31 mouse cellular contexts compared by ENCODE assay signal in genomic region chr6:117527526-117527925, GRCm38 (mm10).
"Had no signal": no experiment of that assay in that cellular context is flagged by ENCODE, and none has a peak within 500 bp of the region (broad histone marks: within the 10 kb centered on the region; RNA-seq: fewer than 3 reads in every experiment).

No protein-coding gene starts in this region.

- DNase-seq: heart, postnatal 14 days; heart, postnatal 36 days; heart, postnatal 4 days; kidney, adult 11 months; kidney, adult 18-20 months; kidney, adult 8-10 months; kidney, adult 9 months; kidney, postnatal 10 days; kidney, postnatal 14 days; kidney, postnatal 4 days; layer of hippocampus, adult 9-11 months; layer of hippocampus, postnatal 36 days had no signal

- H3K4me3 ChIP-seq: heart, embryonic 12.5 days; heart, embryonic 13.5 days; heart, embryonic 15.5 days; hindbrain, embryonic 10.5 days; hindbrain, embryonic 12.5 days; hindbrain, embryonic 13.5 days; hindbrain, embryonic 15.5 days; intestine, embryonic 15.5 days; kidney, embryonic 15.5 days; layer of hippocampus, adult 2 months; left cerebral cortex, adult 2 months had no signal

- H3K9me3 ChIP-seq: heart, embryonic 12.5 days; heart, embryonic 13.5 days; heart, embryonic 15.5 days; hindbrain, embryonic 10.5 days; hindbrain, embryonic 12.5 days; hindbrain, embryonic 13.5 days; hindbrain, embryonic 15.5 days; intestine, embryonic 15.5 days; kidney, embryonic 15.5 days had no signal

- H3K4me1 ChIP-seq: hindbrain, embryonic 13.5 days; intestine, embryonic 15.5 days had no signal

- H3K36me3 ChIP-seq: heart, embryonic 12.5 days; heart, embryonic 13.5 days; heart, embryonic 15.5 days; hindbrain, embryonic 10.5 days; hindbrain, embryonic 12.5 days; hindbrain, embryonic 13.5 days; hindbrain, embryonic 15.5 days; intestine, embryonic 15.5 days; kidney, embryonic 15.5 days had no signal

- H3K9ac ChIP-seq: heart, embryonic 12.5 days; heart, embryonic 13.5 days; heart, embryonic 15.5 days; hindbrain, embryonic 12.5 days; hindbrain, embryonic 13.5 days; hindbrain, embryonic 14.5 days; hindbrain, embryonic 15.5 days; intestine, embryonic 15.5 days; kidney, embryonic 15.5 days had no signal

- ATAC-seq: hindbrain, embryonic 16.5 days; hindbrain, postnatal 0 days; inflammation-experienced regulatory T-cells, adult 6 months; intestine, embryonic 15.5 days; intestine, embryonic 16.5 days; intestine, postnatal 0 days had no signal

- H3K27ac ChIP-seq: heart, embryonic 13.5 days; heart, embryonic 15.5 days; hindbrain, embryonic 10.5 days; hindbrain, embryonic 12.5 days; hindbrain, embryonic 13.5 days; hindbrain, embryonic 14.5 days; hindbrain, embryonic 15.5 days; hindbrain, postnatal 0 days; intestine, embryonic 15.5 days; kidney, embryonic 15.5 days; kidney, postnatal 0 days; layer of hippocampus, adult 2 months; left cerebral cortex, adult 2 months had no signal

- H3K27me3 ChIP-seq: heart, embryonic 15.5 days; hindbrain, embryonic 12.5 days; hindbrain, embryonic 13.5 days; hindbrain, embryonic 15.5 days; intestine, embryonic 15.5 days; kidney, embryonic 15.5 days had no signal

- H3K4me2 ChIP-seq: heart, embryonic 11.5 days; heart, embryonic 12.5 days; heart, embryonic 13.5 days; heart, embryonic 15.5 days; hindbrain, embryonic 12.5 days; hindbrain, embryonic 13.5 days; hindbrain, embryonic 14.5 days; hindbrain, embryonic 15.5 days; intestine, embryonic 15.5 days; kidney, embryonic 15.5 days had no signal
